Mouse (Mus musculus) limb, embryonic 10.5 days (tissue): ENCODE results near the gene Naa16. TPM values are rescaled to one million over a fixed set of nuclear protein-coding genes. Genes with fewer than 3 reads are reported as not detected.

Experiments
- DNase-seq: peaks from one replicate; pipeline ENCODE4 v3.0.0-alpha.2; 2017; ENCODE audit warnings: low spot score
- H3K27ac ChIP-seq: fragments of 300-500 bp; sonication (generic); 2 replicates; pipeline ENCODE4 v1.5.1; 2016; ENCODE audit warnings: mild to moderate bottlenecking
- H3K27me3 ChIP-seq: fragments of 300-500 bp; sonication (generic); 2 replicates; pipeline ENCODE4 v1.6.1; 2016; ENCODE audit warnings: low read depth, mild to moderate bottlenecking; ENCODE audit not compliant: poor library complexity, severe bottlenecking
- H3K36me3 ChIP-seq: fragments of 300-500 bp; sonication (generic); 2 replicates; pipeline ENCODE4 v1.6.1; 2016; ENCODE audit warnings: mild to moderate bottlenecking, moderate library complexity
- H3K4me1 ChIP-seq: fragments of 300-500 bp; sonication (generic); 2 replicates; pipeline ENCODE4 v1.6.1; 2016
- H3K4me3 ChIP-seq: fragments of 300-500 bp; sonication (generic); 2 replicates; pipeline ENCODE4 v1.5.1; 2016; ENCODE audit warnings: mild to moderate bottlenecking, moderate library complexity
- H3K9me3 ChIP-seq: fragments of 300-500 bp; sonication (generic); replicated peaks from 2 replicates; pipeline ENCODE4 v1.6.1; 2016; ENCODE audit warnings: mild to moderate bottlenecking
- WGBS: fragments of 180-500 bp; shearing (Covaris S2); methylation state at CpG from one replicate; pipeline ENCODE4 v1.1.7; 2016; 5-methylcytosine and 5-hydroxymethylcytosine counted together
- polyA plus RNA-seq: library from polyadenylated mRNA; unstranded; fragments of >200 nt; fragmentation: Nextera tagmentation; extraction: Ambion mirVana; gene quantifications from 2 replicates; pipeline ENCODE4 v1.2.1, GENCODE M21; 2016

The Naa16 gene
- polyA plus RNA-seq, 1 experiment from 2014 or later: 52.6 TPM

GRCm38 (mm10) chr14:79290683-79291425 lies 99.7 kb downstream of the Naa16 start:
- H3K27me3 ChIP-seq: no peaks in the 10 kb centered on the region
- H3K4me1 ChIP-seq: peaks cover 62% of the 10 kb centered on the region
- H3K9me3 ChIP-seq: no peaks in the 10 kb centered on the region
- no peak overlapping the region for H3K4me3 ChIP-seq
- 47% methylated on average over 15 of the region's 15 CpGs for WGBS
- no peak for DNase-seq
- no peak overlapping the region for H3K27ac ChIP-seq
- H3K36me3 ChIP-seq: no peaks in the 10 kb centered on the region

DNA sequence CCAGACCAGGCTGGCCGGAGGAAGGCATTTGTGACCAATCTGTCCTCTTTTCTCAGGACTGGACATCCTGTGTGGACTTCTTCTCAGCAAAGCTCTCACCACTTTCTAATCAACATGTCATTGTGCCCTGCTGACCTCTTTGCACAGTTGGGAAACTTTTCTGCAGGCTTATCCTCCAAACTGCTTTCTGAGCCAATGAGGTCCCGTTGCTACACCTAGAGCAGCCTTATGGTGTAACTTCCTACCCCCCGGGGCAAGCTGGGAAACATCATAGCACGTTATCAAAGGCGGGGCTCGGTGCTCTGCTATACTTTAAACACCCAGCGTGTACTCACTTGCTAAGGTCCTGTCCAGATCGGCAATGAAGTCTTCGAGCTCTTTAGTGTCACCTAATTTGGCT lies 100.7 kb downstream of the Naa16 start:
- no peaks in the 10 kb centered on the region for H3K27me3 ChIP-seq
- peak overlapping the region; percentile 10; the same call in 1 of the 2 replicates for H3K27ac ChIP-seq
- 17% methylated on average over 9 of the region's 9 CpGs for WGBS
- H3K4me1 ChIP-seq: peaks cover 54% of the 10 kb centered on the region
- DNase-seq: no peak
- H3K36me3 ChIP-seq: no peaks in the 10 kb centered on the region
- peak overlapping the region; percentile 9; the same call in 1 of the 2 replicates for H3K4me3 ChIP-seq
- no peaks in the 10 kb centered on the region for H3K9me3 ChIP-seq

- Histone ChIP-seq H3K9me3 (no peaks in the 10 kb centered on the region), H3K36me3 (no peaks in the 10 kb centered on the region), H3K4me3 (no peak overlapping the region), H3K27ac (no peak overlapping the region), H3K27me3 (no peaks in the 10 kb centered on the region), H3K4me1 (peaks cover 46% of the 10 kb centered on the region)
- DNase-seq: no peak
- 68% methylated on average over 3 of the region's 3 CpGs for WGBS
Observed at GRCm38 (mm10) chr14:79288280-79288679, 102.3 kb downstream of the Naa16 start.

- Histone ChIP-seq H3K36me3 (no peaks in the 10 kb centered on the region), H3K27ac (no peak overlapping the region)
- WGBS: 83% methylated on average over 7 of the region's 7 CpGs
Observed at GRCm38 (mm10) chr14:79287251-79287863, 103.2 kb downstream of the Naa16 start.

DNA sequence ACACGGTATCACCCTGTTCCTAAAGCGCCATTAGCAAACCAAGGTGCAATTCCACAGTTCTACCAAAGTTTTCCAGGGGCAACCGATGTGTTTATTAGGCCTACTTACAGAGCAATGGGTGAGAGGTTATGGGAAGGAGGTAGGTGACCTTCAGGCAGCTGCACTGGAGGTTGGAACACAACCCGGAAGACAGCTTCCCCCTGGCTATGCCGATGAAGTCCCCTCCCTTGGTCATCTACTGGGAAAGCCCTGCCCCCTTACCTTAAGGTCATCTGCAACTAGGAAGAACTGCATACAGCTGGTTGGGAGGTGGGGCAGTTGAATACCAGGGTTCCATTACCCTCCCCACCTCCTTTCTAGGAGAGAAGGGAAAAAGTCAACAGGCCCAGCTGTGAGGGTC lies 105.0 kb downstream of the Naa16 start:
- no peaks in the 10 kb centered on the region for H3K27me3 ChIP-seq
- no peaks in the 10 kb centered on the region for H3K36me3 ChIP-seq
- no peak overlapping the region for H3K4me3 ChIP-seq
- WGBS: 94% methylated on average over 5 of the region's 5 CpGs
- DNase-seq: no peak
- H3K4me1 ChIP-seq: peaks cover 21% of the 10 kb centered on the region
- no peaks in the 10 kb centered on the region for H3K9me3 ChIP-seq
- H3K27ac ChIP-seq: no peak overlapping the region

More at GRCm38 (mm10) chr14:79287251-79287863, 103.2 kb downstream of the Naa16 start:
- H3K4me1 ChIP-seq: peaks cover 37% of the 10 kb centered on the region
- no peaks in the 10 kb centered on the region for H3K27me3 ChIP-seq
- DNase-seq: no peak
- no peaks in the 10 kb centered on the region for H3K9me3 ChIP-seq
- H3K4me3 ChIP-seq: no peak overlapping the region

DNA sequence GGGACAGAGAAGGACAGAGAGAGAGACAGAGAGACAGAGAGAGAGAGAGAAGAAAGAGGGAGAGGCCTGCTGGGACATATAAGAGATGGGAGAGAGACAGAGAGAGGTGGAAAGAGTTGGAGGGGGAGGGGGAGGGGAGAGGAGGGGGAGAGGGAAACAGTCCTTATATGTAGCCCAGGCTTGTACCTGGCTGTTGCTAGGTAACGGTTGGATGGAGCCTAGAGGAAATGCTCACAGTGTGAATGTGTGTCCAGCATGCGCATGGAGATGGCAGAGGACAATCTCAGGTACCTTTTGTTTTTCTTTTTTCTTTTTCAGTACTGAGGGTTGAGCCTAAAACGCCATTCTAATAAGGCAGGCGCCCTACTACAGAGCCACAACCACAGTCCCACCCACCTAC lies 106.0 kb downstream of the Naa16 start:
- WGBS: 90% methylated on average over 4 of the region's 4 CpGs

DNA sequence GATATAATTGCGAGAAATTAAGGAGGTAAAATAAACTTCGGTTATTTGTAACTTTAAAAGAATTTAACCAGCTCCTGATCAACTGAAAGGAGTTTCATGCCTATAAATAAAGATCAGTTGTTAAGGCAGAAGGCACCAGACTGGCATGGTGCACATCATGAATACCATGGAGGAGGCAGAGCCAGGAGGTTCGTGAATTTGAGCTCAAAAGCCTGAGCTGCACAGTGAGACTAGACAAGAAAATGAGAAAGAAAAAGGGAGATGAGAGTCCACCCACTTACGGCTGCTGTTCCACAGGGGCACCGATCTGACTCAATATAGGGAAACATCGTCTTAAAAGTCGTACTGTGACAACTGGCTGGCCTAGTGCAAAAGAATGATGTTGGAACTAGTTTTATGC lies 106.6 kb downstream of the Naa16 start:
- Histone ChIP-seq H3K9me3 (no peaks in the 10 kb centered on the region), H3K4me1 (peaks cover 5% of the 10 kb centered on the region), H3K4me3 (no peak overlapping the region), H3K36me3 (no peaks in the 10 kb centered on the region), H3K27ac (no peak overlapping the region), H3K27me3 (no peaks in the 10 kb centered on the region)
- WGBS: 94% methylated on average over 7 of the region's 7 CpGs
- DNase-seq: no peak

More for the DNA sequence above, 106.0 kb downstream of the Naa16 start:
- no peak for DNase-seq
- Histone ChIP-seq H3K27ac (no peak overlapping the region), H3K4me1 (peaks cover 12% of the 10 kb centered on the region), H3K9me3 (no peaks in the 10 kb centered on the region), H3K4me3 (no peak overlapping the region), H3K36me3 (no peaks in the 10 kb centered on the region), H3K27me3 (no peaks in the 10 kb centered on the region)

- H3K4me3 ChIP-seq: no peak overlapping the region
- H3K27ac ChIP-seq: no peak overlapping the region
- DNase-seq: no peak
- H3K9me3 ChIP-seq: no peaks in the 10 kb centered on the region
- H3K36me3 ChIP-seq: no peaks in the 10 kb centered on the region
- H3K4me1 ChIP-seq: 0 out of 2 replicates have a peak, but pooled peaks cover 2% of the 10 kb centered on the region
- H3K27me3 ChIP-seq: no peaks in the 10 kb centered on the region
- WGBS: 90% methylated on average over 9 of the region's 9 CpGs
Observed at GRCm38 (mm10) chr14:79281894-79282553, 108.6 kb downstream of the Naa16 start.

DNA sequence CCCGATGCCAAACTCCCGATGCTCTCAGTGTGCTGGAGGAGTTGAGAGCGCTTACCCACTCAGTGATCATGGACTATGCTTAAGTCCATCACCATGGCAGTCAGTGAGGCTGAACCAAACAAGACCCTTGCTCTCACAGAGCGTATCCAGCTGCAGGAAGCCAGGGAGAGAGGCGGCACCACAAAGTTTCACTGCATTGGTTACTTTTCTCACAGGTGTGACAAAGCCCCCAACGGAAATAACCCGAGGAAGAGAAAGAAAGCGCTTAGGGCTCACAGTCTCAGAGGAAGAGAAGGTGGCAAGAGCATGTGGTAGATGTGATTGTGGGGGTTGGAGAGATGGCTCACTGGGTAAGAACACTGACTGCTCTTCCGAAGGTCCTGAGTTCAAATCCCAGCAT lies 110.1 kb downstream of the Naa16 start:
- H3K27ac ChIP-seq: no peak overlapping the region
- WGBS: 91% methylated on average over 9 of the region's 9 CpGs

GRCm38 (mm10) chr14:79279494-79279893 lies 111.1 kb downstream of the Naa16 start:
- peaks cover 17% of the 10 kb centered on the region for H3K4me1 ChIP-seq
- H3K4me3 ChIP-seq: no peak overlapping the region
- WGBS: 54% methylated on average over 1 of the region's 1 CpGs
- no peaks in the 10 kb centered on the region for H3K27me3 ChIP-seq
- no peak overlapping the region for H3K27ac ChIP-seq
- no peaks in the 10 kb centered on the region for H3K9me3 ChIP-seq
- DNase-seq: no peak
- no peaks in the 10 kb centered on the region for H3K36me3 ChIP-seq

More for the DNA sequence above, 110.1 kb downstream of the Naa16 start:
- no peak for DNase-seq
- Histone ChIP-seq H3K4me3 (no peak overlapping the region), H3K9me3 (no peaks in the 10 kb centered on the region), H3K4me1 (peaks cover 14% of the 10 kb centered on the region), H3K36me3 (no peaks in the 10 kb centered on the region), H3K27me3 (no peaks in the 10 kb centered on the region)

DNA sequence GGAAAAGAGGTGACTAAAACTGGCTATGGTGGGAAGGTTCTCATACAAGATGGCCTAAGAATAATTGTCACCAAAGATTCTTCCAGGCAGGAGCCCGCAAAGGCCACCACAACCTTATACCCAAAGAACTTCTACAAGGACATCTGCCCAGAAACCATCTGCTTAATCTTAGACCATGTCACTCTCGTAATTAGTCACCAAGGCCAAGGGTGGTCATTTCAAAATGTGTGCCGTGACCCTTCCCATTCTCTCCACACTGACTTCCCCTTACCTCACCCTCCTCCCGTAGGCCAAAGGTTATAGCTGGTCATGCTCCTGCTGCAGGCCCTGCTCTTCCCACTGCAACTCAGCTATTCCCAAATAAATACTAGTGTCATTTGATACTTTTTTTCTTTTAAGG lies 111.7 kb downstream of the Naa16 start:
- Histone ChIP-seq H3K27me3 (no peaks in the 10 kb centered on the region), H3K36me3 (no peaks in the 10 kb centered on the region), H3K27ac (no peak overlapping the region), H3K4me3 (no peak overlapping the region), H3K4me1 (peaks cover 21% of the 10 kb centered on the region), H3K9me3 (no peaks in the 10 kb centered on the region)
- WGBS: 72% methylated on average over 4 of the region's 4 CpGs
- no peak for DNase-seq

GRCm38 (mm10) chr14:79277922-79278321 lies 112.7 kb downstream of the Naa16 start:
- Histone ChIP-seq H3K9me3 (no peaks in the 10 kb centered on the region), H3K4me3 (no peak overlapping the region), H3K36me3 (no peaks in the 10 kb centered on the region), H3K4me1 (peaks cover 31% of the 10 kb centered on the region), H3K27me3 (no peaks in the 10 kb centered on the region), H3K27ac (no peak overlapping the region)
- DNase-seq: no peak
- 63% methylated on average over 7 of the region's 7 CpGs for WGBS

DNA sequence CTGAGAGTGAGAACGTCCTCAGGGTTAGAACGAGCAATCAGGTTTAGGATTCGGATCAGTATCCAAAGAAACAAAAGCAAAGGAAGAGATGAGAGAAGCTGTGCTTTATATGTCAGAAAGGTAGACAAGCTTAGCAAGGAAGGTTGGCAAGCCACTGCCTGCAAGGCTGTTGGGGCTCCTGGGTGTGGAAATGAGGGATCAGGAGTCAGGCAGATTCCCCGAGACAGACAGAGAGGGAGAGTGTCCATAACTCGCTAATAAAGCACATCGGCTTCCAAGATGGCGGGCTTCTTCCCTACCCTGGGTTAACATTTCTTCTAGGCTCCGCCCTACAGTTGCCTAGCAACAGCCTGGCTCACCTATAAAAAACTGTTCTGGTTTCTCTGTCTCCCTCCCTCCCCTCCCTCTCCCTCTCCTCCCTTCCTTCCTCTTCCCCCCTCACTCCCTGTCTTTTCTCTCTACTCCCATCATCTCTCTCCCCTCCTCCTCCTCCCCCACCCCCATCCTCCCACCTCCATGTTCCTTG lies 114.6 kb downstream of the Naa16 start:
- DNase-seq: no peak
- Histone ChIP-seq H3K27ac (0 out of 2 replicates have a peak overlapping the region, but pooled peaks have one; percentile 30), H3K27me3 (no peaks in the 10 kb centered on the region), H3K4me1 (peaks cover 32% of the 10 kb centered on the region), H3K4me3 (no peak overlapping the region), H3K36me3 (no peaks in the 10 kb centered on the region), H3K9me3 (no peaks in the 10 kb centered on the region)
- 82% methylated on average over 8 of the region's 8 CpGs for whole genome bisulfite sequencing
